Mouse (Mus musculus): ENCODE measurements around the gene Bahcc1.

DNA sequence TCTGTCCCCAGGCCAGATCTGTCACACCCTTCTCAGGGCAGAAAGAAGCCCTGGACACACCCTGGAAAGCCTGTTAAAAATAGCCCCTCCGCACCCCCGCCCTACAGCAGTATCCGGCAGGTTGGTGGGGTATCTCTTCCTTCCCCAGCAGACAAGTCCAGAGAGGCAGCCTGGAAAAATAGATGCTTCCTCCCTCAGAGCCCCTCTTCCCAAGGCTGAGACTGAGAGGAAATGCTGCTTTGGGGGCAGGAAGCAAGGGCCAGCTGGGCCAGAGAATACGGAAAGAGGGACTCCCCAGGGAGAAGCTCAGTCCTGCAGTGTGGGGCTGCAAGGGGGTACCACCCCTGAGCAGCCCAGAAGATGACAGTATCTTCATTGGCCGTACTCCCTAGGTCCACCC, 50.8 kb downstream of the Bahcc1 start:
- TF ChIP-seq EP300 (IDR thresholded peaks at IDR 0.05; ENCODE audit: low read length) (no peak), MXI1 (IDR thresholded peaks at IDR 0.05; ENCODE audit: low read depth, low read length) (no peak), E2F4 (IDR thresholded peaks at IDR 0.05; ENCODE audit: insufficient replicate concordance, low read depth, low read length) (no peak), POLR2A (IDR thresholded peaks at IDR 0.05; ENCODE audit: low read depth, low read length) (no peak), CTCF (conservative IDR thresholded peaks at IDR 0.05 in 1 of 2, IDR thresholded peaks at IDR 0.05 in 1 of 2; ENCODE audit: low read depth in 2 of 2, low read length in 2 of 2) (no peak), ZMIZ1 (IDR thresholded peaks at IDR 0.05; ENCODE audit: low read depth, low read length) (no peak), CHD2 (IDR thresholded peaks at IDR 0.05; ENCODE audit: low read length) (no peak), ELF1 (IDR thresholded peaks at IDR 0.05; ENCODE audit: low read depth, low read length) (no peak), HCFC1 (IDR thresholded peaks at IDR 0.05; ENCODE audit: low read depth, low read length) (no peak), ZNF384 (IDR thresholded peaks at IDR 0.05; ENCODE audit: low read depth, low read length) (no peak), BHLHE40 (IDR thresholded peaks at IDR 0.05; ENCODE audit: low read depth, low read length) (no peak), USF2 (conservative IDR thresholded peaks at IDR 0.05; ENCODE audit: low read depth, low read length) (no peak), MYC (IDR thresholded peaks at IDR 0.05; ENCODE audit: low read depth, low read length) (no peak)
